Mouse (Mus musculus): ENCODE measurements around the gene Tsks.

The Tsks gene

GRCm38 (mm10) chr7:44942904-44943303 is at the start of gene Tsks:
Gene Tsks (plus strand): TSS chr7:44943204.
- DNase-seq (ENCODE audit: low spot score in 2 of 2): no peak

- DNase-seq (ENCODE audit: low spot score in 2 of 2): no peak
These were observed 48.8 kb upstream of the Tsks start for GRCm38 (mm10) chr7:44894175-44894574.

GRCm38 (mm10) chr7:44895206-44895592 is 47.8 kb upstream of the Tsks start:
- DNase-seq (ENCODE audit: low spot score in 2 of 2): no peak

DNA sequence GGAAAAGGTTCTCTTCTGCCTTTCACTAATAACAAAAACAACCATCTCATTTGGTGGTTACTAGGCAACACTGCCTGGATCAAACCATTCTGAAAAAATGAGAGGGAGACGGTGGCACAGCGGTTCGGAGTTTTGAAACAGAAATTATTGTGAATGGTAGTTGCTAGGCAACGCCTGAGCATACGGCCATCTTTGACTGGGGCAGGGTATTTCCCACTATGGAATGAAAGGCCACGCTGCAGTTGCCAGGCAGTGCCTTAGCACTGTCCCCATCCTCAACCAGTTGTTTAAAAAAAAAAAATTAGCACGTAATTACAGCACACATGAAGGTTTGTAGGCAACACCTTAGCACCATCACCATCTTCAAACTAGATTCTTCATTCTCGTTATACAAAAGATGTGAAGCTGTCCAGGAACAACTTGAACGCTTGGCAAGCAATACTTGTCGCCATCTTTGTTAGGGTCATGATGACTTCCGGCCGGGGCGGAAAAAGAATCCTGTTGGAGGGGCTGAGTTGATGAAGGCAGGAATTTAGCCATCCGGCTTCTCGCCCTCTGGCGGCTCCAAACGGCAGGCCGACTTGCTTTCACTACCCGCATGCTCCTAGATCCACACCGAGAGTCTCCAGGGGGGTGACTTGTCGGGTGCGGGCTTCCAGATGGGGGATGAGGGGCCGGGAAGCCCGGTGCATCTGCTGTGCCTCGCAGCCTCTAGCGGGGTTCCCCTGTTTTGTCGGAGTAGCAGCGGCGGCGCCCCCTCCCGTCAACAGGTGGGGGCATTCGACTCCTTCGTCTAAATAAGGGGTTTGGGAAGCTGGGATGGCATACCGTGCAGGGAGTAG is 47.2 kb upstream of the Tsks start, which contains the start of gene Fuz:
Fuz (plus strand) TSS at position 487 of the 842 bp plus-strand sequence.
- DNase-seq (ENCODE audit: low spot score in 2 of 2): peak; percentile 90 to 95

DNA sequence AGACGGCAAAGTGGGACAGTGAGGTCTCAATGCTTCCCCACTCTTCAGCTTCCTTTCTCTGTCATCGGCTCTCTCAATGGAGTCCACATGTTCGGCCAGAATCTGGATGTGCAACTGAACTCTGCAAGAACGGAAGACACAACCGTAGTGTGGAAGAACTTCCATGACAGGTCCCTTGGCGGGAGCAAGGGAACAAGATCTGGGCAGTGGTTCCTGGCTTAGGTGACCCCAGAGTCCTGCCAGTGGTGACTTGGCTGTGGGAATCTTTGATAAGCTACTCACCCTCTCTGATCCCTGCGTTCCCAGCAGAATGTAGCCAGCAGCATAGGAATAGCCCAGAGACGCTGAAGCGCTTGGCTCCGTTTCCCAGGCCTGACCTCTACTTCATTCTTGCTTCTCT is 46.5 kb upstream of the Tsks start:
- DNase-seq (ENCODE audit: low spot score in 2 of 2): no peak

DNA sequence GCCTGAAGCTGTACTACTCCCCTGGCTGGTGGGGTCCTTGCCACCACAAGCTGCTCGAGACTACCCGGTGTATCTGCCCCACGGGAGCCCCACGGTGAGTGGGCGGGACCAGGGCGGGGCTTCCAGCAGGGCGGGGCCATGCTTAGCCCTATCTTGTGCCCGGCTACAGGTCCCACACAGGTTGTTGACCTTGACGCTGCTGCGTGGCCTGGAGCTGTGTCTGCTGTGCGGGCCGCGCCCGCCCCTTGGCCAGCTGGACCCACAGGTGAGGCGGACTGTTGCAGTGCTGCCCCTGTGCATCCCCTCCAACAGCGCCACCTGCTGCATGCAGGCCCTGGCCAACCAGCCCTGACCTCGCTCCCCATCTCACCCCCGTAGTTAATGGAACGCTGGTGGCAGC is 44.4 kb upstream of the Tsks start:
- no peak for DNase-seq (ENCODE audit: low spot score in 2 of 2)

DNA sequence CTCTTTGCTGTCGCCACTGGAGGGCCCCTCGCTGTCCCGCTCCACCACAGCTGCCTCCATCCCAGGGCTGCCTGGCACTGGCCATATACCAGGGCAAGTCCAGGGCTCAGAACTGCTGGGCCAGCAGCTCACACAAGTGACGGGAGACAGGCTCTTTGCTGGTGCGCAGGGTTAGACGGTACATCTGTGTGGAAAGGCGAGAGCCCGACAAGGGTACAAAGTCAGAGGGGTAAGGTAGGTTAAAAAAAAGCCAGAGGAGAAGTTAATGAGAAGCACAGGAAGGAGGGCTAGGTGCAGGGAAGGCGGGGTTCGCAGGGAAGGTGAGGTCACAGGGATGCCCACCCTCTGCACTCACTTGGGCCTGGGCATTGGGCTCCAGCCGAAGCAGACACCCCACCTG is 42.4 kb upstream of the Tsks start:
- no peak for DNase-seq (ENCODE audit: low spot score in 2 of 2)

GRCm38 (mm10) chr7:44901230-44901722 is 41.7 kb upstream of the Tsks start:
- no peak for DNase-seq (ENCODE audit: low spot score in 2 of 2)

- DNase-seq (ENCODE audit: low spot score in 2 of 2): no peak
These were observed 37.6 kb upstream of the Tsks start for GRCm38 (mm10) chr7:44905430-44905829.

DNA sequence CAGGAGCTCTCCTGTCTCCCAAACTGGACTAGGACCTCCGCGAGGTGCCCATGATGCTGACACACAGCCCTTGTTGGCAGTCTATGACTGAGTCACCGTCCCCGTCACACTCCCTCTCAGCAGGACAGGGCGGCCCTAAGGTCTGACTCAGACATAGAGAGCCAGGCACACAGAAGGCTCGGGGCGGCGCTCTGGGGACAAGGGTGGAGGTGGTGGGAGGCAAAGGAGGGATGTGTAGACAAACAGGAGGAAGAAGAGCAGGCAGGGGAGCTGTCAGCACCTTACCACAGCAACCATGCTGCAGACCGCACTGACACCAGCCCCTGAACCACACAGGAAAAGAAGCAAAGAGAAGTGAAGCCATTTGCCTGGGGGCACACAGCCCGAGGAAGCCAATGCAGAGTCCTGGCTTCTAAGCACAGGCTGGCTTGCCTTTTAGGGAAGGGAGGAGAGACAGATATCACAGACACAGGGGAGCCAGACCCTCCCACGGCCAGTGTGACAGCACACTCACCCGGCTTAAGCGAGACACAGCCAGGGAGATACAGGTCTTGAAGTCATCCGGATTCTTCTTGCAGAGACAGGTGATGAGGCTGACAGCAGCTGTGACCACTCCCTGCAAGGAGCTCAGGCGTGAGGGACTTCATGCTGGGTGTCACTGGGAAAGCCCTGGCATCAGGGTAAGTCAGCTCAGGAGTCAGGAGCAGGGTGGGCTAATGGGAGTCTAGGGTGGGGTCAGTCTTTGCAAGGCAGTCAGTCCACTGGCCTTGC is 34.1 kb upstream of the Tsks start:
- no peak for DNase-seq (ENCODE audit: low spot score in 2 of 2)

GRCm38 (mm10) chr7:44914396-44914795 is 28.6 kb upstream of the Tsks start:
- no peak for DNase-seq (ENCODE audit: low spot score in 2 of 2)

DNA sequence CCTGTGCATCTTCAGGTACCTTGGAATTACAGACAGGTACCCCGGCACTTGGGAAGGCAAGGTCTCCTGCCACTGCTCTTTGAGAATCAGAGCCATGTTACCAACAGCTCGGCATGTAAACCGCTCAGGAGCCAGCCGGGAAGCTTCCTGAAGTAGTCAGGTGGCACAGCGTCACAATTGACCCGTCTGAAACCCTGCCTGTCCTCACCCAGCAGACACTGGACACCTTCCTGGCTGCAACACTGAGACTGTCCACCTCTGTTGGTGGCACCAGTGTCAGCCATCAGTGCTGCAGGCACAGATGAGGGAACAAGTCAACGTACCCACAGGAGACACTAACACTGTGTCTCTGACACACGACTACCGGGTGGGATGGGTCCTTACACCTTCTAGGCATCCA is 27.7 kb upstream of the Tsks start:
- DNase-seq (ENCODE audit: low spot score in 2 of 2): peak in 1 of 2 experiments; percentile 1

DNA sequence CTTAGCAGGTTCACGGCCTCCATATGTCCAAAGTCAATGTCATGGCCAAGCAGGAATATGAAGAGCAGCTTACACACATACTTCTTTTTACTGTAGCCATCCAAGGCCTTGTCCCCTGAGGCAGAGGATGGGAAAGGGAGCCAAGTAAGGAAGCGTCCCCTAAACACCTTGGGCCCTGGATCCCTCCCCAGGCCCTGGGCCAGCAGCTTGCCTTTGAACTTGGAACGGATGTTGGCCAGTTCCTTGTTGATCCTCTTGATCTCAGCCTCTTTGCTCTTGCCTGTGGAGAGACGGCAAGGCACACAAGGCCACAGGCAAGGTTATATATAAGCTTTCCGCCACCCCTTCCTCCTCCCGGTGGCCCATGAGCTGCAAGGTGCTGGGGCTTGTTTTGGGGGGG is 26.8 kb upstream of the Tsks start:
- DNase-seq (ENCODE audit: low spot score in 2 of 2): no peak

DNA sequence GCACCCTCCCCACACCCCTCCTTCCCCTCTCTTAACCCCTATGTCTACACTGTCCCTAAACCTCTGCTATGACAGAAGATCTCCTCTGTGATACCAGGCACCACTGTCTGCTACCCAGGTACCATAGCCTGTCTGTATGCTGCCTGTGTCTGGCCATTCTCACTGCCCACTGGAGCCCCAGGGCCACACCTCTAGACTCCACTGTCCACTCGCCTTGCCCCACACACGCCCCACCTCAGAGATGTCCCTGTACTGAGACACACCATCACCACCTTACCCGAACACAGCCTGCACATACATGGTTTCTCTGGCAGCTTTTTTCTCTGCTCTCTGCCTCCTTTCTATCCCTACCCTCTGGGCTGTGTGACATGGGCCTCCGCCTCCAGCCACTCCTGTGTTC is 26.1 kb upstream of the Tsks start:
- no peak for DNase-seq (ENCODE audit: low spot score in 2 of 2)

GRCm38 (mm10) chr7:44918219-44918618 is 24.8 kb upstream of the Tsks start:
- DNase-seq (ENCODE audit: low spot score in 2 of 2): no peak

GRCm38 (mm10) chr7:44919127-44919526 is 23.9 kb upstream of the Tsks start:
- DNase-seq (ENCODE audit: low spot score in 2 of 2): no peak

GRCm38 (mm10) chr7:44922530-44922929 is 20.5 kb upstream of the Tsks start:
- DNase-seq (ENCODE audit: low spot score in 2 of 2): no peak

DNA sequence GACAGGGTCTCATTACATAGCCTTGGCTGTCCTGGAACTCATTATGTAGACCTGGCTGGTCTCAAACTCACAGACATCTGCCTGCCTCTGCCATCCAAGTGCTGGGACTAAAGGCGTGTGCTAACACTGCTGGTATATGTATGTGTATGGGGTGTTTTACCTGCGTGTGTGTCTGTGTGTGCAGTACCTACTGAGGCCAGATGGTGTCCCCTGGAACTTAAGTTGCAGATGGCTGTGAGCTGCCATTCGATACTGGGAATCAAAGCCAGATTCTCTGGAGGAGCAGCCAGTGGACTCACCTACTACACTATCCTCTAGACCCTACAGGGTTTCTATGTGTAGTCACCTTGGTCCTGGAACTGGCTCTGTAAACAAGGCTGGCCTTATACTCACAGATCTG is 17.5 kb upstream of the Tsks start:
- DNase-seq (ENCODE audit: low spot score in 2 of 2): no peak

- DNase-seq (ENCODE audit: low spot score in 2 of 2): no peak
These were observed 14.4 kb upstream of the Tsks start for GRCm38 (mm10) chr7:44928570-44928969.

GRCm38 (mm10) chr7:44929204-44930151 is 13.5 kb upstream of the Tsks start, which contains the start of gene Ap2a1:
Gene Ap2a1 (minus strand): TSS chr7:44929496.
- DNase-seq (ENCODE audit: low spot score in 2 of 2): peak; percentile 100

DNA sequence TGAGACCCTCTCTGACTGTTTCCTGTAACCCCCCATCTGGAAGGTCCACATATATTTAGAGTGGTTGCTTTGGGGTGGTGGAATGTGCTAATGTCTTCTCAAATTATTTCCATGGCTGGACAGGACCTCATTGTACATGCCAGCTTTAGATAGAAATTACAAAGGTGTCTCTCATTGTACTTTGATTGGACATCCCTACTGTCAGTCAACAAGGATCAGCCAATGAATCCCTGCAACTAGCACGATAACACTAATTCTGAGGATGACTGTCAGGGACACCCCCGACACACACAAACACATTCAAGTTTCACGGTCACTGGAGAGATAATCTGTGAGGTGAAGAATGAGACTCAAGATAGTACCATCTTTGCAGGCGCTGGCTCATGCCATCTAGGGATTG is 4.3 kb upstream of the Tsks start:
- DNase-seq (ENCODE audit: low spot score in 2 of 2): no peak

DNA sequence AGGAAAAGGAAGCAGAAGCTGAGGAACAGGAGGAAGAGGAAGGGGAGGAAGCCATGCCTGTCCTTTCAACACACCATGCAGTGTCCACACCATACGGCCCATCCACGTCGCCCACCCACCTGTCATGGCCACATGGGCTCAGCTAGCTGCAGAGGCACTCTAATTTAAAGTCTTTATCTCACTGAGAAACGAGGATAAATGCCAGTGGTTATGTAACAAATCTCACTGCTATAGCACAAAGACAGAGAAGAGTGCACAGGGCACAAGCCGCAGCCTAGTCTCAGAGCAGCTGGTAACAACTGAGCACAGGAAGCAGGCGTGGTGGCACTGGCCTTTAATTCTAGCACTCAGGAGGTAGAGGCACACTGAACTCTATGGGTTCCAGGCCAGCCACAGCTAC is 6.9 kb downstream of the Tsks start:
- DNase-seq (ENCODE audit: low spot score in 2 of 2): no peak

All from left cerebral cortex, adult 9 months (tissue).